Mouse (Mus musculus): ENCODE measurements at regions not wholly inside any gene's neighbourhood (a gene's known extent, or its start where the extent isn't known, plus 50 kb on each side); places are given as distances from the start of the nearest gene placed in this dataset.

- DNase-seq (ENCODE audit: low spot score in 2 of 2) = no peak
Observed at GRCm38 (mm10) chr8:102575523-102575922, 209.9 kb downstream of the Cdh11 start.

GRCm38 (mm10) chr8:102567779-102568178 is 217.7 kb downstream of the Cdh11 start:
- DNase-seq (ENCODE audit: low spot score in 2 of 2) = no peak

- DNase-seq (ENCODE audit: low spot score in 2 of 2) = no peak
Observed at GRCm38 (mm10) chr8:102554213-102554612, 231.2 kb downstream of the Cdh11 start.

- peak; percentile 21 to 33 for DNase-seq (ENCODE audit: low spot score in 2 of 2)
Observed at GRCm38 (mm10) chr8:102553348-102553935, 232.0 kb downstream of the Cdh11 start.

- no peak for DNase-seq (ENCODE audit: low spot score in 2 of 2)
Observed at GRCm38 (mm10) chr8:102538886-102539285, 246.6 kb downstream of the Cdh11 start.

GRCm38 (mm10) chr8:102538068-102538467 is 247.4 kb downstream of the Cdh11 start:
- no peak for DNase-seq (ENCODE audit: low spot score in 2 of 2)

- no peak for DNase-seq (ENCODE audit: low spot score in 2 of 2)
Observed at GRCm38 (mm10) chr8:102518446-102518845, 267.0 kb downstream of the Cdh11 start.

GRCm38 (mm10) chr8:102515748-102516147 is 269.7 kb downstream of the Cdh11 start:
- peak in 1 of 2 experiments; percentile 18 for DNase-seq (ENCODE audit: low spot score in 2 of 2)

GRCm38 (mm10) chr8:102514805-102515424 is 270.5 kb downstream of the Cdh11 start:
- DNase-seq (ENCODE audit: low spot score in 2 of 2) = no peak

- DNase-seq (ENCODE audit: low spot score in 2 of 2) = no peak
Observed at GRCm38 (mm10) chr8:102500751-102501150, 284.7 kb downstream of the Cdh11 start.

- DNase-seq (ENCODE audit: low spot score in 2 of 2) = no peak
Observed at GRCm38 (mm10) chr8:102500202-102500601, 285.2 kb downstream of the Cdh11 start.

GRCm38 (mm10) chr8:102499091-102499490 is 286.4 kb downstream of the Cdh11 start:
- DNase-seq (ENCODE audit: low spot score in 2 of 2) = peak in 1 of 2 experiments; percentile 10

GRCm38 (mm10) chr8:102497160-102497559 is 288.3 kb downstream of the Cdh11 start:
- DNase-seq (ENCODE audit: low spot score in 2 of 2) = no peak

- DNase-seq (ENCODE audit: low spot score in 2 of 2) = no peak
Observed at GRCm38 (mm10) chr8:102496698-102497097, 288.7 kb downstream of the Cdh11 start.

GRCm38 (mm10) chr8:102496021-102496420 is 289.4 kb downstream of the Cdh11 start:
- DNase-seq (ENCODE audit: low spot score in 2 of 2) = no peak

- no peak for DNase-seq (ENCODE audit: low spot score in 2 of 2)
Observed at GRCm38 (mm10) chr8:102491015-102491414, 294.4 kb downstream of the Cdh11 start.

- DNase-seq (ENCODE audit: low spot score in 2 of 2) = no peak
Observed at GRCm38 (mm10) chr8:102488284-102488683, 297.2 kb downstream of the Cdh11 start.

- peak in 1 of 2 experiments; percentile 10 for DNase-seq (ENCODE audit: low spot score in 2 of 2)
Observed at GRCm38 (mm10) chr8:102487796-102488195, 297.6 kb downstream of the Cdh11 start.

GRCm38 (mm10) chr8:102475166-102475802 is 310.2 kb downstream of the Cdh11 start:
- no peak for DNase-seq (ENCODE audit: low spot score in 2 of 2)

GRCm38 (mm10) chr8:102474192-102474591 is 311.2 kb downstream of the Cdh11 start:
- DNase-seq (ENCODE audit: low spot score in 2 of 2) = no peak

GRCm38 (mm10) chr8:102471352-102471751 is 314.1 kb downstream of the Cdh11 start:
- no peak for DNase-seq (ENCODE audit: low spot score in 2 of 2)

- no peak for DNase-seq (ENCODE audit: low spot score in 2 of 2)
Observed at GRCm38 (mm10) chr8:102462601-102463000, 322.8 kb downstream of the Cdh11 start.

GRCm38 (mm10) chr8:102443006-102443405 is 342.4 kb downstream of the Cdh11 start:
- DNase-seq (ENCODE audit: low spot score in 2 of 2) = no peak

All from layer of hippocampus, adult 8-10 months (tissue).